Mouse (Mus musculus) ES-E14 (cell line): ENCODE results near the gene Tpo.

Source experiments
- CHD2 ChIP-seq: IDR thresholded peaks from 2 replicates; pipeline ENCODE4 v1.6.1; 2014; ENCODE audit warnings: mild to moderate bottlenecking, low read depth, low read length, inconsistent platforms
- HCFC1 ChIP-seq: IDR thresholded peaks from 2 replicates; pipeline ENCODE4 v1.6.1; 2012; ENCODE audit warnings: low read length, inconsistent platforms, borderline replicate concordance; ENCODE audit not compliant: insufficient read depth
- MAFK ChIP-seq: IDR thresholded peaks from 2 replicates; pipeline ENCODE4 v1.6.1; 2014; ENCODE audit warnings: mild to moderate bottlenecking, low read depth, low read length, inconsistent platforms; ENCODE audit not compliant: insufficient read depth
- ZC3H11A ChIP-seq: IDR thresholded peaks from 2 replicates; pipeline ENCODE4 v1.6.1; 2012; ENCODE audit warnings: low read depth, mild to moderate bottlenecking, inconsistent platforms, low read length, borderline replicate concordance
- ZNF384 ChIP-seq: IDR thresholded peaks from 2 replicates; pipeline ENCODE4 v1.6.1; 2012; ENCODE audit warnings: low read depth, low read length, inconsistent platforms

DNA sequence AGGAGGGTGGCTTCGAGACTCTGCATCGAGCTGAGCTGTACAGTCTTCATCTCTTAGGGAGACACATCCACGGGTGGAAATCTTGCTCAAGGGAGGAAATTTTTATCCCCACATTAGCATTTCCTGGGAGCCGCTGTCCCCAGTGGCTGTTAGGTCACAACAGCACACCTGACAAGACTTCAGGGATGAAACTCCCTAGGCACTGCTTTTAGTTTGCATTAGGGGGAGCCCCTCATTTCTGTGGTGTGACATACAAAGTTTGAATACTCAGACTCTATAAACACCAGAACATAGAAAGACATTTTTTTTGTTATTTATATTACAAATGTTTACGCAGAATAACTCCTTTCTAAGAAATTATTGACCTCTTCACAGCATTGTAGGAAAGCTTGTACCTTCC lies 32.1 kb upstream of the Tpo start:
- TF ChIP-seq ZNF384 (no peak), HCFC1 (no peak), MAFK (no peak), ZC3H11A (no peak), CHD2 (no peak)
